In genomic region chr17:28506895-28507294, GRCm38 (mm10) we compare ENCODE assay signal across 21 mouse cellular contexts. TPM values are rescaled to one million over a fixed set of nuclear protein-coding genes. Genes with fewer than 3 reads are reported as not detected.
DNase-seq lines count a peak whose midpoint lies in the region; ATAC-seq and TF ChIP-seq lines count a peak whose summit lies in the region.
"Had no signal": no experiment of that assay in that cellular context is flagged by ENCODE, and none has a peak within 500 bp of the region (broad histone marks: within the 10 kb centered on the region; RNA-seq: fewer than 3 reads in every experiment).

No protein-coding gene starts in this region.

- H3K4me2 ChIP-seq in forebrain, embryonic 13.5 days = no peak overlapping the region
- H3K4me2 ChIP-seq in forebrain, postnatal 0 days (ENCODE audit: low read depth) = no peak overlapping the region
- no peak overlapping the region for H3K4me2 ChIP-seq in kidney, embryonic 16.5 days (replicated peaks; ENCODE audit: low read depth, low read length)
- H3K4me2 ChIP-seq in liver, embryonic 12.5 days = no peak overlapping the region
- H3K4me2 ChIP-seq: heart, embryonic 12.5 days had no signal

- no peaks in the 10 kb centered on the region for H3K9me3 ChIP-seq in forebrain, embryonic 13.5 days (replicated peaks)
- no peaks in the 10 kb centered on the region for H3K9me3 ChIP-seq in forebrain, postnatal 0 days (ENCODE audit: low read length)
- no peaks in the 10 kb centered on the region for H3K9me3 ChIP-seq in kidney, embryonic 16.5 days (ENCODE audit: low read length)
- no peaks in the 10 kb centered on the region for H3K9me3 ChIP-seq in liver, embryonic 12.5 days (replicated peaks)
- H3K9me3 ChIP-seq: heart, embryonic 12.5 days had no signal

- peaks cover 10% of the 10 kb centered on the region for H3K27me3 ChIP-seq in forebrain, embryonic 13.5 days
- H3K27me3 ChIP-seq in forebrain, postnatal 0 days (ENCODE audit: insufficient read depth, low read length) = no peaks in the 10 kb centered on the region
- no peaks in the 10 kb centered on the region for H3K27me3 ChIP-seq in kidney, embryonic 16.5 days (ENCODE audit: insufficient read depth, low read length)
- H3K27me3 ChIP-seq in liver, embryonic 12.5 days (replicated peaks) = peaks cover 24% of the 10 kb centered on the region

- H3K4me3 ChIP-seq in forebrain, embryonic 13.5 days = no peak overlapping the region
- no peak overlapping the region for H3K4me3 ChIP-seq in forebrain, postnatal 0 days (ENCODE audit: low read depth, low read length)
- no peak overlapping the region for H3K4me3 ChIP-seq in kidney, embryonic 16.5 days (ENCODE audit: low read length)
- no peak overlapping the region for H3K4me3 ChIP-seq in liver, embryonic 12.5 days
- H3K4me3 ChIP-seq: heart, embryonic 12.5 days had no signal

- TF ChIP-seq CTCF in forebrain, postnatal 0 days (IDR thresholded peaks at IDR 0.05; ENCODE audit: low read depth) = no peak

- no peak for ATAC-seq in forebrain, embryonic 13.5 days
- ATAC-seq in forebrain, postnatal 0 days = no peak
- ATAC-seq in kidney, embryonic 16.5 days (ENCODE audit: low FRiP score, low TSS enrichment) = no peak
- ATAC-seq in liver, embryonic 12.5 days = no peak
- ATAC-seq: activated CD4-positive, CD25-positive, alpha-beta regulatory T cell, adult 4 months; forebrain, embryonic 16.5 days had no signal

- peaks cover 12% of the 10 kb centered on the region for H3K4me1 ChIP-seq in forebrain, embryonic 13.5 days
- H3K4me1 ChIP-seq in forebrain, postnatal 0 days (ENCODE audit: insufficient read depth) = no peaks in the 10 kb centered on the region
- peaks cover 31% of the 10 kb centered on the region for H3K4me1 ChIP-seq in kidney, embryonic 16.5 days (ENCODE audit: insufficient read depth, low read length)
- H3K4me1 ChIP-seq in liver, embryonic 12.5 days = peaks cover 24% of the 10 kb centered on the region

- H3K9ac ChIP-seq in forebrain, embryonic 13.5 days = 0 out of 2 replicates have a peak overlapping the region, but pooled peaks have one; percentile 12
- H3K9ac ChIP-seq in forebrain, postnatal 0 days = no peak overlapping the region
- H3K9ac ChIP-seq in kidney, embryonic 16.5 days (replicated peaks; ENCODE audit: low read length) = peak overlapping the region; percentile 41; the same call in 1 of the 2 replicates
- no peak overlapping the region for H3K9ac ChIP-seq in liver, embryonic 12.5 days
- H3K9ac ChIP-seq: heart, embryonic 12.5 days; liver, embryonic 14.5 days had no signal

- no peaks in the 10 kb centered on the region for H3K36me3 ChIP-seq in forebrain, embryonic 13.5 days (ENCODE audit: poor library complexity, severe bottlenecking)
- H3K36me3 ChIP-seq in forebrain, postnatal 0 days (ENCODE audit: insufficient read depth) = no peaks in the 10 kb centered on the region
- no peaks in the 10 kb centered on the region for H3K36me3 ChIP-seq in kidney, embryonic 16.5 days (ENCODE audit: insufficient read depth, low read length)
- no peaks in the 10 kb centered on the region for H3K36me3 ChIP-seq in liver, embryonic 12.5 days
- H3K36me3 ChIP-seq: heart, embryonic 12.5 days had no signal

- H3K27ac ChIP-seq in forebrain, embryonic 13.5 days = no peak overlapping the region
- no peak overlapping the region for H3K27ac ChIP-seq in forebrain, postnatal 0 days (ENCODE audit: low read depth, low read length)
- 0 out of 2 replicates have a peak overlapping the region, but pooled peaks have one; percentile 23 for H3K27ac ChIP-seq in kidney, embryonic 16.5 days (ENCODE audit: low read length)
- 0 out of 2 replicates have a peak overlapping the region, but pooled peaks have one; percentile 32 for H3K27ac ChIP-seq in liver, embryonic 12.5 days
- H3K27ac ChIP-seq: liver, embryonic 14.5 days; macrophage had no signal

- no peak for DNase-seq in forebrain, postnatal 0 days
- no peak for DNase-seq in kidney, adult 8-10 months
- DNase-seq in R1 (ENCODE audit: low read depth, low spot score) = peak; percentile 66
- no peak for DNase-seq in retina, postnatal 1 day
- DNase-seq in urinary bladder, adult 18-20 months (ENCODE audit: low spot score in 2 of 2) = no peak
- DNase-seq: cerebellum, adult 11 months; gastrocnemius, postnatal 10 days; kidney, postnatal 36 days; midbrain, embryonic 14.5 days had no signal

- WGBS in forebrain, embryonic 13.5 days = 25% methylated on average over 5 of the region's 5 CpGs
- WGBS in forebrain, postnatal 0 days = 31% methylated on average over 5 of the region's 5 CpGs
- WGBS in kidney, embryonic 16.5 days = 7% methylated on average over 5 of the region's 5 CpGs
- WGBS in liver, embryonic 12.5 days (ENCODE audit: insufficient replicate concordance) = 28% methylated on average over 5 of the region's 5 CpGs

RNA-seq across cellular contexts. Expression of gene Fkbp5, which starts 10.4 kb away (rescaled TPM):
- polyA plus RNA-seq in forebrain, embryonic 13.5 days (2015; fragmentation: Nextera tagmentation; extraction: Ambion mirVana) = 29.4 and 30.1 TPM in 2 replicates
- total RNA-seq in forebrain, postnatal 0 days (2014; rRNA removed) = 26.6 and 37.3 TPM in 2 replicates
- polyA plus RNA-seq in forebrain, postnatal 0 days (2015; fragmentation: Nextera tagmentation; extraction: Ambion mirVana) = 18.3 and 21.1 TPM in 2 replicates
- polyA plus RNA-seq in kidney, embryonic 16.5 days (2015; fragmentation: Nextera tagmentation; extraction: Ambion mirVana) = 35.5 and 36.0 TPM in 2 replicates
- 16.6 and 17.0 TPM in 2 replicates for polyA plus RNA-seq in liver, embryonic 12.5 days (2016; fragmentation: Nextera tagmentation; extraction: Ambion mirVana)

RNA-seq across cellular contexts. Expression of gene Armc12, which starts 23.7 kb away (rescaled TPM):
- polyA plus RNA-seq in forebrain, embryonic 13.5 days (2015; fragmentation: Nextera tagmentation; extraction: Ambion mirVana) = not detected in 2 replicates
- 0.15 TPM in 1 of 2 replicates, not detected in the other for total RNA-seq in forebrain, postnatal 0 days (2014; rRNA removed)
- polyA plus RNA-seq in forebrain, postnatal 0 days (2015; fragmentation: Nextera tagmentation; extraction: Ambion mirVana) = not detected in 2 replicates
- not detected in 2 replicates for polyA plus RNA-seq in kidney, embryonic 16.5 days (2015; fragmentation: Nextera tagmentation; extraction: Ambion mirVana)
- not detected in 2 replicates for polyA plus RNA-seq in liver, embryonic 12.5 days (2016; fragmentation: Nextera tagmentation; extraction: Ambion mirVana)
- total RNA-seq: common myeloid progenitor, adult 5-6 weeks; gastrocnemius, postnatal 10 days; left cerebral cortex, adult 18-20 months; MEL had no signal
- polyA plus RNA-seq: activated CD4-positive, CD25-positive, alpha-beta regulatory T cell, adult 4 months; forebrain, embryonic 16.5 days; heart, embryonic 12.5 days; macrophage; midbrain, embryonic 14.5 days; neural tube, embryonic 11.5 days had no signal

RNA-seq across cellular contexts. Expression of gene Clpsl2, which starts 42.3 kb away (rescaled TPM):
- polyA plus RNA-seq in forebrain, embryonic 13.5 days (2015; fragmentation: Nextera tagmentation; extraction: Ambion mirVana) = not detected in 2 replicates
- total RNA-seq in forebrain, postnatal 0 days (2014; rRNA removed) = not detected in 2 replicates
- not detected in 2 replicates for polyA plus RNA-seq in forebrain, postnatal 0 days (2015; fragmentation: Nextera tagmentation; extraction: Ambion mirVana)
- polyA plus RNA-seq in kidney, embryonic 16.5 days (2015; fragmentation: Nextera tagmentation; extraction: Ambion mirVana) = not detected in 2 replicates
- not detected in 2 replicates for polyA plus RNA-seq in liver, embryonic 12.5 days (2016; fragmentation: Nextera tagmentation; extraction: Ambion mirVana)
- total RNA-seq: common myeloid progenitor, adult 5-6 weeks; gastrocnemius, postnatal 10 days; left cerebral cortex, adult 18-20 months; MEL had no signal
- polyA plus RNA-seq: activated CD4-positive, CD25-positive, alpha-beta regulatory T cell, adult 4 months; forebrain, embryonic 16.5 days; heart, embryonic 12.5 days; liver, embryonic 14.5 days; macrophage; midbrain, embryonic 14.5 days; neural tube, embryonic 11.5 days had no signal

RNA-seq across cellular contexts. Expression of gene Clps, which starts 53.7 kb away (rescaled TPM):
- 0.54 TPM in 1 of 2 replicates, not detected in the other for polyA plus RNA-seq in forebrain, embryonic 13.5 days (2015; fragmentation: Nextera tagmentation; extraction: Ambion mirVana)
- total RNA-seq in forebrain, postnatal 0 days (2014; rRNA removed) = not detected in 2 replicates
- not detected in 2 replicates for polyA plus RNA-seq in forebrain, postnatal 0 days (2015; fragmentation: Nextera tagmentation; extraction: Ambion mirVana)
- polyA plus RNA-seq in kidney, embryonic 16.5 days (2015; fragmentation: Nextera tagmentation; extraction: Ambion mirVana) = not detected in 2 replicates
- polyA plus RNA-seq in liver, embryonic 12.5 days (2016; fragmentation: Nextera tagmentation; extraction: Ambion mirVana) = 2.3 and 3.6 TPM in 2 replicates
- total RNA-seq: common myeloid progenitor, adult 5-6 weeks; gastrocnemius, postnatal 10 days; left cerebral cortex, adult 18-20 months; MEL had no signal
- polyA plus RNA-seq: activated CD4-positive, CD25-positive, alpha-beta regulatory T cell, adult 4 months; forebrain, embryonic 16.5 days; macrophage; midbrain, embryonic 14.5 days; neural tube, embryonic 11.5 days had no signal

Comparison
In these comparisons a context has a peak if more than half of its experiments do, and no peak if none do; other contexts are left out.
1. H3K9ac ChIP-seq: peak in forebrain, embryonic 13.5 days (single experiment) and kidney, embryonic 16.5 days (single experiment); none in forebrain, postnatal 0 days (single experiment) and liver, embryonic 12.5 days (single experiment).
2. H3K27ac ChIP-seq: peak in kidney, embryonic 16.5 days (single experiment) and liver, embryonic 12.5 days (single experiment); none in forebrain, embryonic 13.5 days (single experiment) and forebrain, postnatal 0 days (single experiment).